Mouse (Mus musculus) lung, postnatal 0 days (tissue): ENCODE data around the gene Ak6. TPM values are rescaled to one million over a fixed set of nuclear protein-coding genes. Genes with fewer than 3 reads are reported as not detected.

Experiments
- ATAC-seq: fragments of 200-750 bp; cut with Nextera tagmentation; 2 replicates; pipeline ENCODE4 v1.8.0; 2017; ENCODE audit warnings: moderate library complexity
- DNase-seq: peaks from one replicate; pipeline ENCODE4 v3.0.0-alpha.2; 2016; ENCODE audit warnings: low spot score
- H3K27ac ChIP-seq: fragments of 300-500 bp; sonication (generic); 2 replicates; pipeline ENCODE4 v1.5.1; 2014; ENCODE audit warnings: antibody characterized with exemption, mild to moderate bottlenecking, low read length, mixed read lengths
- H3K27me3 ChIP-seq: fragments of 300-500 bp; sonication (generic); replicated peaks from 2 replicates; pipeline ENCODE4 v1.6.1; 2014; ENCODE audit warnings: low read length, mixed read lengths; ENCODE audit not compliant: insufficient read depth
- H3K36me3 ChIP-seq: fragments of 300-500 bp; sonication (generic); 2 replicates; pipeline ENCODE4 v1.6.1; 2014; ENCODE audit warnings: low read length, mixed read lengths; ENCODE audit not compliant: insufficient read depth
- H3K4me1 ChIP-seq: fragments of 300-500 bp; sonication (generic); 2 replicates; pipeline ENCODE4 v1.6.1; 2014; ENCODE audit warnings: antibody characterized with exemption, low read depth, low read length, mixed read lengths; ENCODE audit not compliant: insufficient read depth
- H3K4me2 ChIP-seq: fragments of 300-500 bp; sonication (generic); replicated peaks from 2 replicates; pipeline ENCODE4 v1.6.1; 2014; ENCODE audit warnings: low read depth, mild to moderate bottlenecking, low read length, moderate library complexity, mixed read lengths
- H3K4me3 ChIP-seq: fragments of 300-500 bp; sonication (generic); 2 replicates; pipeline ENCODE4 v1.5.1; 2014; ENCODE audit warnings: low read depth, low read length
- H3K9ac ChIP-seq: fragments of 300-500 bp; sonication (generic); replicated peaks from 2 replicates; pipeline ENCODE4 v1.6.1; 2014; ENCODE audit warnings: low read depth, mild to moderate bottlenecking
- H3K9me3 ChIP-seq: fragments of 300-500 bp; sonication (generic); 2 replicates; pipeline ENCODE4 v1.6.1; 2016; ENCODE audit warnings: low read length, mixed read lengths
- CTCF ChIP-seq: IDR thresholded peaks from 2 replicates; pipeline ENCODE4 v1.5.1; 2016; ENCODE audit warnings: antibody characterized with exemption, mild to moderate bottlenecking
- EP300 ChIP-seq: IDR thresholded peaks from 2 replicates; pipeline ENCODE4 v1.6.1; 2016; ENCODE audit warnings: antibody characterized with exemption, mild to moderate bottlenecking, control low read depth
- WGBS: fragments of 180-500 bp; shearing (Covaris S2); extraction: QIAGEN DNeasy Blood & Tissue Kit; methylation state at CpG from one replicate; pipeline ENCODE4 v1.1.7; 2014; 5-methylcytosine and 5-hydroxymethylcytosine counted together
- polyA plus RNA-seq: library from polyadenylated mRNA; unstranded; fragments of >200 nt; fragmentation: Nextera tagmentation; extraction: Ambion mirVana; gene quantifications from 2 replicates; pipeline ENCODE4 v1.2.1, GENCODE M21; 2015

Ak6 gene
- polyA plus RNA-seq, 1 experiment from 2014 or later: 136 TPM

DNA sequence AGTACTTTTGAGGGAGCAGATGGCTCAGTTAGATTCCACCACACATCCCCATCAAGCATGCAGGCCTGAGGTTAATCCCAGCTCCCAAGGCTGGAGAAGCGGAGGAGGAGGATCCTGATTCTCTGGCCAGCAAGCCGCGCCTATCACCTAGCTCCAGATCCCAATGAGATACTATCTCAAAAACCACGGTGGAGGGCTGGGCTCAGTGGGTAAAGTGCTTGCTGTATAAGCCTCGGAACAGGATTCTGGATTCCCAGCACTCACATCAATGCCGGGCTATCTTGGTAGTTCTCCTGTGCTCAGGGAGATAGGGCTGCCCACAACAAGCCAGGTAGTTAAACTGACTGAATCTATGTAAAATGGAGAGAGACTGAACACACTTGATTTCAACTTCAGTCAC, 64.7 kb downstream of the Ak6 start:
- ATAC-seq: no peak
- no peaks in the 10 kb centered on the region for H3K4me1 ChIP-seq
- H3K36me3 ChIP-seq: peaks cover 25% of the 10 kb centered on the region; the same call in 1 of the 2 replicates
- no peaks in the 10 kb centered on the region for H3K27me3 ChIP-seq
- DNase-seq: no peak
- no peaks in the 10 kb centered on the region for H3K9me3 ChIP-seq
- TF ChIP-seq CTCF (no peak), EP300 (no peak)
- no peak overlapping the region for H3K4me2 ChIP-seq
- H3K27ac ChIP-seq: no peak overlapping the region
- H3K4me3 ChIP-seq: no peak overlapping the region
- no peak overlapping the region for H3K9ac ChIP-seq
- WGBS: 91% methylated on average over 6 of the region's 6 CpGs

Other genes starting within 250 kb of the Ak6 start
- gene Naip1, start 198.1 kb upstream of the Ak6 start, polyA plus RNA-seq: not detected in 2 replicates
- 22.9 and 35.5 TPM in 2 replicates for gene Gtf2h2, start 158.4 kb upstream of the Ak6 start, polyA plus RNA-seq
- 71.0 and 76.9 TPM in 2 replicates for gene Ocln, start 98.3 kb upstream of the Ak6 start, polyA plus RNA-seq
- 11.5 and 11.8 TPM in 2 replicates for gene Marveld2, start 34.0 kb upstream of the Ak6 start, polyA plus RNA-seq
- 12.9 and 14.4 TPM in 2 replicates for gene Rad17, start 72 bp downstream of the Ak6 start, polyA plus RNA-seq
- gene Taf9, start 600 bp downstream of the Ak6 start, polyA plus RNA-seq: 12.2 and 15.5 TPM in 2 replicates
- gene Ccdc125, start 18.7 kb downstream of the Ak6 start, polyA plus RNA-seq: 7.1 and 7.9 TPM in 2 replicates
- 52.5 and 54.8 TPM in 2 replicates for gene Cdk7, start 80.0 kb downstream of the Ak6 start, polyA plus RNA-seq
- 114 and 122 TPM in 2 replicates for gene Mrps36, start 93.7 kb downstream of the Ak6 start, polyA plus RNA-seq
- 2.5 and 2.9 TPM in 2 replicates for gene Cenph, start 124.9 kb downstream of the Ak6 start, polyA plus RNA-seq
- gene Ccnb1, start 135.6 kb downstream of the Ak6 start, polyA plus RNA-seq: 8.8 and 10.9 TPM in 2 replicates
- gene Slc30a5, start 182.4 kb downstream of the Ak6 start, polyA plus RNA-seq: 30.8 and 31.1 TPM in 2 replicates